Mouse (Mus musculus) stomach, embryonic 15.5 days (tissue): ENCODE data around the gene Vav3. TPM values are rescaled to one million over a fixed set of nuclear protein-coding genes. Genes with fewer than 3 reads are reported as not detected.
A peak's percentile ranks its signal among the peaks of the same experiment; 100 is the strongest.

ENCODE experiments used
- ATAC-seq: fragments of 200-750 bp; cut with Nextera tagmentation; 2 replicates; pipeline ENCODE4 v1.8.0; 2017; ENCODE audit warnings: low read depth, moderate number of reproducible peaks, moderate TSS enrichment; ENCODE audit not compliant: insufficient read depth, low FRiP score
- H3K27ac ChIP-seq: fragments of 300-500 bp; sonication (generic); 2 replicates; pipeline ENCODE4 v1.5.1; 2015; ENCODE audit warnings: mild to moderate bottlenecking, inconsistent platforms
- H3K27me3 ChIP-seq: fragments of 300-500 bp; sonication (generic); replicated peaks from 2 replicates; pipeline ENCODE4 v1.6.1; 2015; ENCODE audit warnings: inconsistent platforms
- H3K36me3 ChIP-seq: fragments of 300-500 bp; sonication (generic); 2 replicates; pipeline ENCODE4 v1.6.1; 2015; ENCODE audit warnings: inconsistent platforms
- H3K4me1 ChIP-seq: fragments of 300-500 bp; sonication (generic); 2 replicates; pipeline ENCODE4 v1.6.1; 2015; ENCODE audit warnings: inconsistent platforms
- H3K4me2 ChIP-seq: fragments of 300-500 bp; sonication (generic); 2 replicates; pipeline ENCODE4 v1.6.1; 2015; ENCODE audit warnings: mild to moderate bottlenecking, inconsistent platforms
- H3K4me3 ChIP-seq: fragments of 300-500 bp; sonication (generic); replicated peaks from 2 replicates; pipeline ENCODE4 v1.5.1; 2015; ENCODE audit warnings: inconsistent platforms
- H3K9ac ChIP-seq: fragments of 300-500 bp; sonication (generic); 2 replicates; pipeline ENCODE4 v1.6.1; 2015; ENCODE audit warnings: inconsistent platforms
- H3K9me3 ChIP-seq: fragments of 300-500 bp; sonication (generic); 2 replicates; pipeline ENCODE4 v1.6.1; 2016; ENCODE audit warnings: inconsistent platforms
- WGBS: fragments of 180-500 bp; shearing (Covaris S2); methylation state at CpG from one replicate; pipeline ENCODE4 v1.1.7; 2015; 5-methylcytosine and 5-hydroxymethylcytosine counted together
- polyA plus RNA-seq: library from polyadenylated mRNA; unstranded; fragments of >200 nt; fragmentation: Nextera tagmentation; extraction: Ambion mirVana; gene quantifications from 2 replicates; pipeline ENCODE4 v1.2.1, GENCODE M21; 2015

The Vav3 gene
- 14.9 and 17.5 TPM in 2 replicates for polyA plus RNA-seq

GRCm38 (mm10) chr3:109340274-109341070 is at the start of gene Vav3:
Gene Vav3 (plus strand): TSS chr3:109340653.
- H3K4me3 ChIP-seq, result peak within 1 kb of the TSS; percentile 70
- peaks cover 3% of the 10 kb centered on the region; the same call in 1 of the 2 replicates for H3K4me1 ChIP-seq
- no peaks in the 10 kb centered on the region for H3K9me3 ChIP-seq
- WGBS, result under 1% methylated on average over 89 of the region's 92 CpGs
- H3K9ac ChIP-seq, result peak within 1 kb of the TSS; percentile 41
- peak; percentile 86 for ATAC-seq
- peak within 1 kb of the TSS; percentile 84 for H3K27ac ChIP-seq
- H3K36me3 ChIP-seq, result no peaks in the 10 kb centered on the region
- H3K27me3 ChIP-seq, result no peaks in the 10 kb centered on the region
- H3K4me2 ChIP-seq, result peak within 1 kb of the TSS; percentile 82

DNA sequence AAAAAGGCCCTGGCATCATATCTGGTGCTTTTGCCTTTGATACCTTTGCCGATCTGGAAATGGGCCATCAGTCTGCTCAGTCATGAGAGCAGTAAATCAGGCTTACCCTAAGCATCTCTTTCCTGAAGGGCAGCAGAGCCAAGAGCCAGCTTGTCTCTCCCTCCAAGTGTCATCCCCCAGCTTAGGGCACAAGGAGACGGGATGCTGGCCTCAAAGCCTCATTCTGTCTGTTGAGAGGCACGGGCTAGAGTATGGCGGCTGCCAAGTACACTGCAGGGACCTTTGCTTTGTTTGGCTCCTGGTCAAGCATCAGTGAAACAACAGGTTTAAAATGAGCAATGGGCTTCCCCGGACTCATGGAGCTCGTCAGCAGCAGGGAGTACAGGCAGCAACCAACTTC is 41.6 kb upstream of the Vav3 start:
- no peak overlapping the region for H3K9ac ChIP-seq
- H3K27me3 ChIP-seq, result no peaks in the 10 kb centered on the region
- H3K27ac ChIP-seq, result no peak overlapping the region
- no peak overlapping the region for H3K4me3 ChIP-seq
- H3K36me3 ChIP-seq, result no peaks in the 10 kb centered on the region
- ATAC-seq, result no peak
- H3K9me3 ChIP-seq, result no peaks in the 10 kb centered on the region
- 59% methylated on average over 6 of the region's 6 CpGs for WGBS
- no peak overlapping the region for H3K4me2 ChIP-seq
- H3K4me1 ChIP-seq, result no peaks in the 10 kb centered on the region

DNA sequence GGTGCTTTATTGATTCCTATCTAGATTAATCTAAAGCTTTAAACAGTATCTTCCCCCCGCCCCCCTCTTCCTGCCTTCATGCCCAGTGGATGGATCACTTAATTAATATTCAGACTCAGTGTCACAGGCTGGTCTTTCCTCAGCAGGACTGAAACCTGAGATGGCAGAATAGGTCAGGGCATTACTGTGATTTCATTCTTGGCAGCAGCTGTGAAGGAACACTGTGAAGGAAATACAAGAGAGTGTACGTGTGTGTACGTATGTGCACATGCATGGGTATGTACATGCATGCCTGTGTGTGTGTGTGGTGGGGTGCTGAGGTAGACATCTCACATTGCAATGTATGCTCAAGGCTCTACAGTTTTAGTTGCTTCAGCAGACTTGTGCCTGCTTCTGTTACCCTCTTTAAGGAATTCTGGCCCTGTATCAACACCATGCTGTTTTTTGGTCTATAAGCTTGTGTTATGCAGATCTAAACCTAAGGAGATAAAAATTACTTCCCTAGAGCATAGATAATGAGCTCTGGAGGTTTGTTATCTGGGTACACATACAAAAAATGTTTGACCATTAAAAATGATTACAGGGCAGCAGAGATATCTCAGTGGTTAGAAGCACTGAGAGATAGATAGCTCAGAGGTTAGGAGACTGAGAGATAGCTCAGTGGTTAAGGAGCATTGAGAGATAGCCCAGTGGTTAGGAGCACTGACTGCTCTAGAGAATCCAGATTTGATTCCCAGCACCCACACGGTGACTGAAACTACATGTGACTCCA is 41.0 kb upstream of the Vav3 start:
- H3K4me2 ChIP-seq, result no peak overlapping the region
- 71% methylated on average over 4 of the region's 4 CpGs for WGBS

DNA sequence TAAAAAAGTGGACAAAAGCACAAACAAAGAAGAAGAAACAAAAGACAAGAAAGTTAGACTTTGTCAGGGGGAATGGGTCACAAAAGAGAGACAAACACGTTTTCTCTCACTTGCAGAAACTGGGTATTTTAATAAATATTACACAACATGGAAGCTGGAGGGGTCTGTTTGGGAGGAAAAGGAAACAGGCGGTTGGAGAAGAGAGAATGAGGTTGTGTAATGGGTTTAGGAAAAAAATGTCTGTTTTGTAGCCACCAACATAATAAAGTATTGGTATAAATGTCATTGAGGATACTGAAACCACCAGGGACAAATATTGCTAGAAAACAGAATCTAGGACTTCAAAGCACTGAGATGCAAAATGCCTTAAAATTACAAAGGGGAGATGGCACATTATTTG is 38.4 kb upstream of the Vav3 start:
- no peak for ATAC-seq
- Histone ChIP-seq H3K9me3 (no peaks in the 10 kb centered on the region), H3K27me3 (no peaks in the 10 kb centered on the region), H3K4me1 (no peaks in the 10 kb centered on the region), H3K9ac (no peak overlapping the region), H3K4me3 (no peak overlapping the region), H3K36me3 (no peaks in the 10 kb centered on the region), H3K4me2 (no peak overlapping the region), H3K27ac (no peak overlapping the region)
- 61% methylated on average over 2 of the region's 2 CpGs for WGBS

More for the DNA sequence above, 41.0 kb upstream of the Vav3 start:
- Histone ChIP-seq H3K9ac (no peak overlapping the region), H3K27me3 (no peaks in the 10 kb centered on the region), H3K4me3 (no peak overlapping the region), H3K27ac (no peak overlapping the region), H3K9me3 (no peaks in the 10 kb centered on the region), H3K36me3 (no peaks in the 10 kb centered on the region), H3K4me1 (no peaks in the 10 kb centered on the region)
- no peak for ATAC-seq

DNA sequence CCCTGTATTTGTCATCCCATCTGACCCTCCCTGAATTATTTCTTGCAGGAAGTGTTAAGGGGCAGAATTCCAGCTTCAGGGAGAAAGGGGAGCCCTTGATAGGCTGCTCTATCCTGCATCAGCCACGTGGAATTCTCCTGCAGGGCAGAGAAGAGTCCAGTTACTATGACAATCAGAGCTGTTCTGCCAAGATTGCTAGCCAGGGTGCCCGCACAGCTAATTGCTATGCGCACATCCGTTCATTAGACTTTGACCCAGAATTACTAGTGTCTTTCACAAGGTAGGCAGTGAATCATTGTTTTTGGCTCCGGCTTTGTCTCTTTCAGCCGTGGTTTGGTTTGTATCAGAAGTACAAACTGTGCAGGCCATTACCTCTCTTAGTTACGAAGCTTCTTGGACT is 33.0 kb upstream of the Vav3 start:
- H3K9me3 ChIP-seq, result no peaks in the 10 kb centered on the region
- ATAC-seq, result no peak
- WGBS, result 70% methylated on average over 7 of the region's 7 CpGs
- H3K27me3 ChIP-seq, result no peaks in the 10 kb centered on the region
- H3K4me3 ChIP-seq, result no peak overlapping the region
- H3K4me2 ChIP-seq, result no peak overlapping the region
- no peaks in the 10 kb centered on the region for H3K4me1 ChIP-seq
- H3K27ac ChIP-seq, result no peak overlapping the region
- H3K9ac ChIP-seq, result no peak overlapping the region
- no peaks in the 10 kb centered on the region for H3K36me3 ChIP-seq

DNA sequence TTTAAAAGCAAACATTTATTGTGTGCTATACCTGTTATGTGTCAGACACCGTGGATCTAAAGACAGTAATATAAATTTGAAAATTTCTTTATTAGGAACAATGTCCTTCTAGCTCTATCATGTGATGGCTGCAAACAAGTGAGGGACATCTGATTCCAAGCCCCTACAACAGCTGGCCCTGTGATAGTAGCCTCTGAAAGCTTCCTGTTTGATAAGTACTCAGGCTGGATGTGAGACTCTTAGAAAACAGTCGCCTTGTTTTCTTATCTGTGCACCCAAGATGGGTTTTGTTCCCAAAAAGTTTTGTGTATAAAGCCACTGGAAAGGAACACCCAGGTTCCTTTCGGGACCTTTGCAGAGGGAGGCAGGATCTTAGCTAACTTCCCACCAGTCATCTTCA is 32.0 kb upstream of the Vav3 start:
- ATAC-seq, result no peak
- H3K36me3 ChIP-seq, result no peaks in the 10 kb centered on the region
- H3K9ac ChIP-seq, result no peak overlapping the region
- 63% methylated on average over 3 of the region's 3 CpGs for WGBS
- no peaks in the 10 kb centered on the region for H3K4me1 ChIP-seq
- H3K4me3 ChIP-seq, result no peak overlapping the region
- H3K4me2 ChIP-seq, result no peak overlapping the region
- no peaks in the 10 kb centered on the region for H3K27me3 ChIP-seq
- no peaks in the 10 kb centered on the region for H3K9me3 ChIP-seq
- no peak overlapping the region for H3K27ac ChIP-seq

- no peaks in the 10 kb centered on the region for H3K27me3 ChIP-seq
- no peak for ATAC-seq
- 70% methylated on average over 18 of the region's 18 CpGs for WGBS
These were observed 30.9 kb upstream of the Vav3 start for GRCm38 (mm10) chr3:109309317-109310265.

GRCm38 (mm10) chr3:109311172-109311824 is 29.2 kb upstream of the Vav3 start:
- H3K36me3 ChIP-seq, result no peaks in the 10 kb centered on the region
- no peaks in the 10 kb centered on the region for H3K27me3 ChIP-seq
- no peak overlapping the region for H3K9ac ChIP-seq
- no peak for ATAC-seq
- H3K9me3 ChIP-seq, result no peaks in the 10 kb centered on the region
- WGBS, result 81% methylated on average over 6 of the region's 6 CpGs
- H3K4me3 ChIP-seq, result no peak overlapping the region
- H3K27ac ChIP-seq, result no peak overlapping the region
- no peak overlapping the region for H3K4me2 ChIP-seq
- no peaks in the 10 kb centered on the region for H3K4me1 ChIP-seq

More at GRCm38 (mm10) chr3:109309317-109310265, 30.9 kb upstream of the Vav3 start:
- Histone ChIP-seq H3K36me3 (no peaks in the 10 kb centered on the region), H3K4me2 (no peak overlapping the region), H3K27ac (no peak overlapping the region), H3K4me1 (no peaks in the 10 kb centered on the region), H3K4me3 (no peak overlapping the region), H3K9ac (no peak overlapping the region), H3K9me3 (no peaks in the 10 kb centered on the region)

DNA sequence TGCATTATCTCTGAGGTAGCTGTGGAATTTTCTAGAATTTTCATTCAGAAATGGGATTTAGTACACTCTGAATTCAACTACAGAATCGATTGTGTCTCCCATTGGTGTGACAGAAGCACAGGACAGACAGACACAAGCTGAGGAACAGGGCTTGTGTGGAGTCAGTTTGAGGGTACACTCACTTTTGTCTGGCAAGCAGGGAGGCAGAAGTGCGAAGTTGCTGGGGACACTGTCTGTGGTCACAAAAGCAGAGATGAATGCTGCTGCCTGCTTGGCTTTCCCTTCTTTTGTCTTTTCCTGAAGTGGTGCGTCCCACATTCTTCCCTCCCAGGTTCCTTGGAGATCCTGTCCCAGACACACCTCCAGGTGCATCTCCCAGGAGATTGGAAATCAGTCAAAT is 28.6 kb upstream of the Vav3 start:
- 71% methylated on average over 3 of the region's 3 CpGs for WGBS
- Histone ChIP-seq H3K9me3 (no peaks in the 10 kb centered on the region), H3K27ac (no peak overlapping the region)

DNA sequence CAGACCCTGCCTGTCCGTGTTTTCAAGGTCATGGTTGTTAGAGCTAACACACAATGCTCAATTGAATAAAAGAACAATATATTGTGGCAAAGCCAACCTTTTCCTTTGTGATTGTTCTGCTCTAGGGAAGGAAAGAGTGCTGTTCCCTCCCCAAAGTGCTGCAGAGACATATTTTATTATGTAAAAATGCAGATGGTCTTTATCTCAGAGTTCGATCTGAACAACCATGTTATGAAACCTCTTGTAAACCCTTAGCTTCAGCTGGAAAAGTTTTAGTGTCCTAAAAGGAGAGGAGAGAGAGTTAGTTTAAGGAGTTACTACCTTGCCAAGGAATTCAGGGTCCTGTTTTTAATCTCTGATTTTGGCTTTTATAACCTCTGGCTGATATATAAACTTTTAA is 27.0 kb upstream of the Vav3 start:
- Histone ChIP-seq H3K4me3 (no peak overlapping the region), H3K9ac (no peak overlapping the region), H3K9me3 (no peaks in the 10 kb centered on the region), H3K27me3 (no peaks in the 10 kb centered on the region), H3K27ac (no peak overlapping the region), H3K36me3 (no peaks in the 10 kb centered on the region), H3K4me1 (no peaks in the 10 kb centered on the region), H3K4me2 (no peak overlapping the region)
- WGBS, result 49% methylated on average over 2 of the region's 2 CpGs
- ATAC-seq, result no peak

More for the DNA sequence above, 28.6 kb upstream of the Vav3 start:
- H3K4me3 ChIP-seq, result no peak overlapping the region
- no peaks in the 10 kb centered on the region for H3K27me3 ChIP-seq
- H3K36me3 ChIP-seq, result no peaks in the 10 kb centered on the region
- no peak overlapping the region for H3K4me2 ChIP-seq
- H3K4me1 ChIP-seq, result no peaks in the 10 kb centered on the region
- no peak for ATAC-seq
- no peak overlapping the region for H3K9ac ChIP-seq

DNA sequence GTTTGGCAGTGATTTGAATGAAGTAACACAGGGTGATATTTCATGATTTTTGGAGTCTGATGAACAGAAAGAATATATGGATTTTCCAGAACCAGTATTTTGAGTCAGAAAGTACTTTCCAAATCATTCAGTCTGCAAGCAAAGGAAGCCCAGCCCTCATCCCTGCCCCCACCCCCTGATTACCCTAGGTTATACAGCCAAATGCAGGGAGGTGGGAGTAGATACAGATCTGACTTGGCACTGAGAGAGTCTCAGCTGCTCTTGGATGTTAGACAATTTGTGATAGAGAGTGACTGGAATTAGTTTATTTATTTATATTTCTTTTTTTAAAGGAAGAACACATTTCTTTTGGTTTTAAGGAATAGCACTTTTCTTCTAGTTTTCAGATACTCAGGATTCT is 18.2 kb upstream of the Vav3 start:
- no peak overlapping the region for H3K4me2 ChIP-seq
- H3K27me3 ChIP-seq, result no peaks in the 10 kb centered on the region
- H3K27ac ChIP-seq, result no peak overlapping the region
- H3K4me1 ChIP-seq, result no peaks in the 10 kb centered on the region
- H3K36me3 ChIP-seq, result no peaks in the 10 kb centered on the region
- H3K9me3 ChIP-seq, result no peaks in the 10 kb centered on the region
- H3K4me3 ChIP-seq, result no peak overlapping the region
- ATAC-seq, result no peak
- no peak overlapping the region for H3K9ac ChIP-seq
